ENCODE assay signal across 24 mouse cellular contexts in genomic region chr12:78389267-78389666, GRCm38 (mm10).
"Had no signal": no experiment of that assay in that cellular context is flagged by ENCODE, and none has a peak within 500 bp of the region (broad histone marks: within the 10 kb centered on the region; RNA-seq: fewer than 3 reads in every experiment).

No protein-coding gene starts in this region.

- H3K9ac ChIP-seq: heart, embryonic 13.5 days; heart, embryonic 15.5 days; hindbrain, embryonic 13.5 days; hindbrain, embryonic 15.5 days; limb, embryonic 13.5 days; limb, embryonic 15.5 days; liver, embryonic 14.5 days had no signal

- H3K27me3 ChIP-seq: heart, embryonic 13.5 days; heart, embryonic 15.5 days; hindbrain, embryonic 13.5 days; hindbrain, embryonic 15.5 days; limb, embryonic 13.5 days; limb, embryonic 15.5 days had no signal

- H3K27ac ChIP-seq: gastrocnemius, adult 2 months; heart, embryonic 10.5 days; heart, embryonic 13.5 days; heart, embryonic 15.5 days; hindbrain, embryonic 13.5 days; hindbrain, embryonic 15.5 days; hindbrain, postnatal 0 days; layer of hippocampus, adult 2 months; left cerebral cortex, adult 2 months; limb, embryonic 13.5 days; limb, embryonic 15.5 days; liver, embryonic 14.5 days had no signal

- H3K4me1 ChIP-seq: heart, embryonic 10.5 days; heart, embryonic 13.5 days; heart, embryonic 15.5 days; hindbrain, embryonic 13.5 days; hindbrain, embryonic 15.5 days; limb, embryonic 13.5 days; limb, embryonic 15.5 days had no signal

- DNase-seq: gastrocnemius, adult 2 months; gastrocnemius, postnatal 10 days; gastrocnemius, postnatal 25 days; heart, adult 18-20 months; heart, postnatal 14 days; heart, postnatal 36 days; kidney, adult 11 months; kidney, adult 8-10 months; kidney, postnatal 10 days; kidney, postnatal 25 days; kidney, postnatal 4 days; left cerebral cortex, postnatal 4 days had no signal

- ATAC-seq: hindbrain, postnatal 0 days; intestine, embryonic 16.5 days had no signal

- H3K4me3 ChIP-seq: gastrocnemius, adult 2 months; heart, embryonic 10.5 days; heart, embryonic 13.5 days; heart, embryonic 15.5 days; hindbrain, embryonic 13.5 days; hindbrain, embryonic 15.5 days; layer of hippocampus, adult 2 months; left cerebral cortex, adult 2 months; limb, embryonic 13.5 days; limb, embryonic 15.5 days had no signal

- H3K9me3 ChIP-seq: heart, embryonic 10.5 days; heart, embryonic 13.5 days; heart, embryonic 15.5 days; hindbrain, embryonic 13.5 days; hindbrain, embryonic 15.5 days; limb, embryonic 13.5 days; limb, embryonic 15.5 days had no signal

- H3K36me3 ChIP-seq: heart, embryonic 10.5 days; heart, embryonic 13.5 days; heart, embryonic 15.5 days; hindbrain, embryonic 15.5 days; limb, embryonic 13.5 days; limb, embryonic 15.5 days had no signal

- H3K4me2 ChIP-seq: heart, embryonic 13.5 days; heart, embryonic 15.5 days; hindbrain, embryonic 13.5 days; hindbrain, embryonic 15.5 days; limb, embryonic 13.5 days; limb, embryonic 15.5 days had no signal
